Mouse (Mus musculus): ENCODE data around the gene Kdm5c. TPM values are rescaled to one million over a fixed set of nuclear protein-coding genes. Genes with fewer than 3 reads are reported as not detected.

The Kdm5c gene
- total and polyA plus RNA-seq, 3 experiments = 21.6 to 59.3 (median 45.2) TPM

- Histone ChIP-seq H3K9ac (ENCODE audit: insufficient read depth, low read depth) (no peak overlapping the region), H3K4me2 (ENCODE audit: insufficient read depth, low read depth, poor library complexity, severe bottlenecking) (no peak overlapping the region), H3K27ac (ENCODE audit: insufficient read depth, low read depth) (no peak overlapping the region), H3K27me3 (replicated peaks) (no peaks in the 10 kb centered on the region), H3K9me3 (replicated peaks; ENCODE audit: low read length) (no peaks in the 10 kb centered on the region), H3K36me3 (replicated peaks in 1 of 2; ENCODE audit: control insufficient read depth in 1 of 2, insufficient read depth in 1 of 2, low read length in 1 of 2) (peaks cover 76 to 95% of the 10 kb centered on the region in 2 experiments), H3K79me2 (replicated peaks; ENCODE audit: control insufficient read depth, extremely low read depth, insufficient read depth, poor library complexity, severe bottlenecking) (no peaks in the 10 kb centered on the region), H3K4me3 (replicated peaks in 1 of 3; ENCODE audit: low read depth in 2 of 3, low read length in 2 of 3, poor library complexity in 1 of 3) (no peak overlapping the region), H3K4me1 (ENCODE audit: control insufficient read depth in 1 of 2, insufficient read depth in 2 of 2) (no peaks in the 10 kb centered on the region)
- no peak for DNase-seq (ENCODE audit: extremely low read depth)
- TF ChIP-seq ZNF384 (IDR thresholded peaks at IDR 0.05; ENCODE audit: low read depth, low read length) (no peak), JUN (IDR thresholded peaks at IDR 0.05; ENCODE audit: insufficient read depth, low read depth, low read length) (no peak), BHLHE40 (IDR thresholded peaks at IDR 0.05; ENCODE audit: low read depth, low read length) (no peak), ZMIZ1 (IDR thresholded peaks at IDR 0.05; ENCODE audit: low read depth, low read length) (no peak), E2F4 (IDR thresholded peaks at IDR 0.05; ENCODE audit: insufficient replicate concordance, low read depth, low read length) (no peak), JUND (conservative IDR thresholded peaks at IDR 0.05; ENCODE audit: low read depth, low read length) (no peak), USF1 (IDR thresholded peaks at IDR 0.05; ENCODE audit: low read depth, low read length) (no peak), CHD2 (IDR thresholded peaks at IDR 0.05; ENCODE audit: low read length) (no peak), SMC3 (IDR thresholded peaks at IDR 0.05; ENCODE audit: low read depth, low read length) (no peak), MEF2A (IDR thresholded peaks at IDR 0.05; ENCODE audit: borderline replicate concordance, low read depth, low read length) (no peak), ETS1 (conservative IDR thresholded peaks at IDR 0.05; ENCODE audit: low read depth, low read length) (no peak), MXI1 (IDR thresholded peaks at IDR 0.05; ENCODE audit: low read depth, low read length) (no peak), MYC (IDR thresholded peaks at IDR 0.05; ENCODE audit: low read depth, low read length) (no peak)
- dilution Hi-C loops (cut with MboI; ENCODE audit: extremely low pct_ligation_motif_present, extremely low pct_unique_long_range_greater_than_20kb, low sequenced_read_pairs) = no loop called here
- in situ Hi-C loops (cut with MboI; ENCODE audit: low pct_ligation_motif_present, low pct_unique_long_range_greater_than_20kb, low sequenced_read_pairs) = no loop called here
Measured at GRCm38 (mm10) chrX:152271189-152271588, 38.4 kb downstream of the Kdm5c start.

- Histone ChIP-seq H3K27ac (ENCODE audit: insufficient read depth, low read depth) (no peak overlapping the region), H3K36me3 (replicated peaks in 1 of 2; ENCODE audit: control insufficient read depth in 1 of 2, insufficient read depth in 1 of 2, low read length in 1 of 2) (peaks cover 9 to 27% of the 10 kb centered on the region in 2 experiments), H3K4me3 (replicated peaks in 1 of 3; ENCODE audit: low read depth in 2 of 3, low read length in 2 of 3, poor library complexity in 1 of 3) (no peak overlapping the region), H3K79me2 (replicated peaks; ENCODE audit: control insufficient read depth, extremely low read depth, insufficient read depth, poor library complexity, severe bottlenecking) (no peaks in the 10 kb centered on the region), H3K27me3 (replicated peaks) (no peaks in the 10 kb centered on the region), H3K9me3 (replicated peaks; ENCODE audit: low read length) (no peaks in the 10 kb centered on the region), H3K9ac (ENCODE audit: insufficient read depth, low read depth) (no peak overlapping the region), H3K4me2 (ENCODE audit: insufficient read depth, low read depth, poor library complexity, severe bottlenecking) (no peak overlapping the region), H3K4me1 (ENCODE audit: control insufficient read depth in 1 of 2, insufficient read depth in 2 of 2) (no peaks in the 10 kb centered on the region)
- TF ChIP-seq EP300 (IDR thresholded peaks at IDR 0.05; ENCODE audit: low read length) = no peak
- no peak for TF ChIP-seq BHLHE40 (IDR thresholded peaks at IDR 0.05; ENCODE audit: low read depth, low read length)
- no peak for TF ChIP-seq E2F4 (IDR thresholded peaks at IDR 0.05; ENCODE audit: insufficient replicate concordance, low read depth, low read length)
- TF ChIP-seq MYC (IDR thresholded peaks at IDR 0.05; ENCODE audit: low read depth, low read length) = no peak
- TF ChIP-seq SMC3 (IDR thresholded peaks at IDR 0.05; ENCODE audit: low read depth, low read length) = no peak
- TF ChIP-seq ZKSCAN1 (IDR thresholded peaks at IDR 0.05; ENCODE audit: borderline replicate concordance, low read depth, low read length) = no peak
- no peak for TF ChIP-seq MAZ (IDR thresholded peaks at IDR 0.05; ENCODE audit: low read depth, low read length)
- no peak for TF ChIP-seq ZMIZ1 (IDR thresholded peaks at IDR 0.05; ENCODE audit: low read depth, low read length)
- TF ChIP-seq ZNF384 (IDR thresholded peaks at IDR 0.05; ENCODE audit: low read depth, low read length) = no peak
- no peak for TF ChIP-seq JUN (IDR thresholded peaks at IDR 0.05; ENCODE audit: insufficient read depth, low read depth, low read length)
- no peak for TF ChIP-seq POLR2A (IDR thresholded peaks at IDR 0.05; ENCODE audit: low read depth, low read length)
- no peak for TF ChIP-seq USF1 (IDR thresholded peaks at IDR 0.05; ENCODE audit: low read depth, low read length)
- dilution Hi-C loops (cut with MboI; ENCODE audit: extremely low pct_ligation_motif_present, extremely low pct_unique_long_range_greater_than_20kb, low sequenced_read_pairs) (no loop called here), in situ Hi-C loops (cut with MboI; ENCODE audit: low pct_ligation_motif_present, low pct_unique_long_range_greater_than_20kb, low sequenced_read_pairs) (no loop called here)
- no peak for DNase-seq (ENCODE audit: extremely low read depth)
Measured at GRCm38 (mm10) chrX:152279384-152279783, 46.6 kb downstream of the Kdm5c start.
